Mouse (Mus musculus): ENCODE data around the gene Crxos. TPM values are rescaled to one million over a fixed set of nuclear protein-coding genes. Genes with fewer than 3 reads are reported as not detected.

Gene Crxos
- polyA plus RNA-seq, 1 experiment from 2014 or later, result not detected

DNA sequence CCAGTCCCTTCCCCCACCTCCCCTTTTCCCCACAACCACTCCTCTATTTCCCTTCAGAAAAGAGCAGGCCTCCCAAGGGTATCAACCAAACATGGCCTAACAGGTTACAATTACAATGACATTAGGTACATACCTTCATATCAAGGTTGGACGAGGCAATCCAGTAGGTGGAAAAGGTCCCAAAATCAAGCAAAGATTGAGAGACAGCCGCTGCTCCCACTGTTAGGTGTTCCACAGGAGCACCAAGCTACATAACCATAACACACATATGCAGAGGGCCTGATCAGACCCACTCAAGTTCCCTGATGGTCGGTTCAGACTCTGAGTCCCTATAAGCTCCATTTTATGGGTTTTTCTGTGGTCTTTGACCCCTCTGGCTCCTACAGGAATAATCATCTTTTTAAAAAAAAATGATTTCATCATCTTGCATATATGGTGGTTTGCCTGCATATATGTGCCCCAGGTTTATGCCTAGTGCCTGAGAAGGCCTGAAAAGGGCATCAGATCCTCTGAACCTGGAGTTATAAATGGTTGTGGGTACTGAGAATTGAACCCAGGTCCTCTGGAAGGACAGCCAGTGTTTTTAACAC, 33.8 kb downstream of the Crxos start:
- no peaks in the 10 kb centered on the region for H3K9me3 ChIP-seq (ENCODE audit: control insufficient read depth, low read length)
- no peak overlapping the region for H3K4me2 ChIP-seq (ENCODE audit: low read depth, low read length)
- peaks cover 10% of the 10 kb centered on the region for H3K4me1 ChIP-seq (replicated peaks; ENCODE audit: control insufficient read depth, insufficient read depth, low read length)
- no peak overlapping the region for H3K9ac ChIP-seq (ENCODE audit: low read length)
- H3K27ac ChIP-seq (ENCODE audit: low read length), result no peak overlapping the region
- peaks cover 22% of the 10 kb centered on the region for H3K36me3 ChIP-seq (ENCODE audit: control insufficient read depth, insufficient read depth, low read length)
- ATAC-seq (ENCODE audit: low read depth), result no peak
- no peaks in the 10 kb centered on the region for H3K27me3 ChIP-seq (ENCODE audit: control insufficient read depth, insufficient read depth, low read depth, low read length)
- no peak overlapping the region for H3K4me3 ChIP-seq (ENCODE audit: low read length)
- 74% methylated on average over 3 of the region's 3 CpGs for WGBS

DNA sequence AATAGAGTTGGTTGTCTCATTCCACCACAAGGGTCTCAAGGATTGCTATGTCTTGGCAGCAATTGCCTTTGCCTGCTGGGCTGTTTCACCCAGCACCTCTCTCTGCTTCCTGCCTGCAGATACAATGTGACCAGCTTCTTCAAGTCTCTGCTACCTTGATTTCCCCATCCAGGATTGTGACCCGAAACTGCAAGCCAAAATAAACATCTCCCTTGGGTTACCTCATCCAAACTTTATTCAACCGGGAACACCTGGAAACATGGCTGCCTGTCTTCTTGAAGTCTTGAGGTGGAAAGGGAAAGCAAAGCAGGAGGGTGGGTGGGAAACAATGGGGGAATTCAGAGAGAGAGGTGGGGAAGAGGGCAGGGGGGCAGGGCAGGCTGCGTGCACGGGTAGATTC, 34.6 kb downstream of the Crxos start:
- H3K27me3 ChIP-seq (ENCODE audit: control insufficient read depth, insufficient read depth, low read depth, low read length), result no peaks in the 10 kb centered on the region
- no peak for ATAC-seq (ENCODE audit: low read depth)
- H3K36me3 ChIP-seq (ENCODE audit: control insufficient read depth, insufficient read depth, low read length), result peaks cover 22% of the 10 kb centered on the region
- no peaks in the 10 kb centered on the region for H3K9me3 ChIP-seq (ENCODE audit: control insufficient read depth, low read length)
- no peak overlapping the region for H3K4me2 ChIP-seq (ENCODE audit: low read depth, low read length)
- no peak overlapping the region for H3K4me3 ChIP-seq (ENCODE audit: low read length)
- peaks cover 11% of the 10 kb centered on the region for H3K4me1 ChIP-seq (replicated peaks; ENCODE audit: control insufficient read depth, insufficient read depth, low read length)
- 78% methylated on average over 4 of the region's 4 CpGs for WGBS
- H3K9ac ChIP-seq (ENCODE audit: low read length), result no peak overlapping the region
- H3K27ac ChIP-seq (ENCODE audit: low read length), result no peak overlapping the region

- Histone ChIP-seq H3K27ac (ENCODE audit: low read length) (no peak overlapping the region), H3K4me1 (replicated peaks; ENCODE audit: control insufficient read depth, insufficient read depth, low read length) (peaks cover 16% of the 10 kb centered on the region), H3K4me3 (ENCODE audit: low read length) (no peak overlapping the region), H3K9ac (ENCODE audit: low read length) (no peak overlapping the region), H3K4me2 (ENCODE audit: low read depth, low read length) (no peak overlapping the region), H3K36me3 (ENCODE audit: control insufficient read depth, insufficient read depth, low read length) (peaks cover 22% of the 10 kb centered on the region), H3K9me3 (ENCODE audit: control insufficient read depth, low read length) (no peaks in the 10 kb centered on the region), H3K27me3 (ENCODE audit: control insufficient read depth, insufficient read depth, low read depth, low read length) (no peaks in the 10 kb centered on the region)
- ATAC-seq (ENCODE audit: low read depth), result no peak
Observed at GRCm38 (mm10) chr7:15918371-15918770, 36.0 kb downstream of the Crxos start.

GRCm38 (mm10) chr7:15919947-15920346, 37.5 kb downstream of the Crxos start:
- ATAC-seq (ENCODE audit: low read depth), result no peak
- Histone ChIP-seq H3K36me3 (ENCODE audit: control insufficient read depth, insufficient read depth, low read length) (peaks cover 22% of the 10 kb centered on the region), H3K27me3 (ENCODE audit: control insufficient read depth, insufficient read depth, low read depth, low read length) (no peaks in the 10 kb centered on the region), H3K9ac (ENCODE audit: low read length) (no peak overlapping the region), H3K27ac (ENCODE audit: low read length) (no peak overlapping the region), H3K9me3 (ENCODE audit: control insufficient read depth, low read length) (no peaks in the 10 kb centered on the region), H3K4me2 (ENCODE audit: low read depth, low read length) (no peak overlapping the region), H3K4me3 (ENCODE audit: low read length) (no peak overlapping the region), H3K4me1 (replicated peaks; ENCODE audit: control insufficient read depth, insufficient read depth, low read length) (peaks cover 16% of the 10 kb centered on the region)
- WGBS, result 93% methylated on average over 9 of the region's 9 CpGs

DNA sequence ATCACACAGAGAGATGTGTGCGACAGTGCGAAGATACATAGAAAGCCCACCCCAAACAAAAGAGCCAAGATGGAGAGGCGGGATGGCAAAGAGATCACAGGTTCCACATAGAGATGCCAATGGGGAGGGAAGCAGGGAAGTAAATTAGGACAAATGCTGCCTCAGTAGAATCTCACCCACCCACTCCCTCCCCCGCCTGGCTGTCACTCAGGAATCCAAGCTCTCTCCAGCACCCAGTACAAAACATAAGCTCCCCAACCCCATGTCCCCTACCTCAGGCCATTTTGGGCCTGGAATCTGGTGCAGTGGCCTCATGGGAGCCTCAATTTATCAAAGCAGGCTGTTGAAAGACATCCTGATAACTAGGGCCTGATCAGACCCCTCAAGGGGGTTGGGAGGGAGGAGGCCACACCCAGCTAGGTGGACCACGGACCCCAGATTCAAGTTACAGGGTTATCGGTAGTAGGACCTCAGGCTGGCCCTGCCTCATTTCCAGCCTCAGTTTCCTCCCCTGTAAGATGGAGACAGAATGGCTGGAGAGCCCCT, 38.3 kb downstream of the Crxos start:
- H3K27me3 ChIP-seq (ENCODE audit: control insufficient read depth, insufficient read depth, low read depth, low read length), result no peaks in the 10 kb centered on the region
- H3K36me3 ChIP-seq (ENCODE audit: control insufficient read depth, insufficient read depth, low read length), result peaks cover 22% of the 10 kb centered on the region
- peak overlapping the region; percentile 84 for H3K4me3 ChIP-seq (ENCODE audit: low read length)
- peak overlapping the region; percentile 86 for H3K9ac ChIP-seq (ENCODE audit: low read length)
- H3K27ac ChIP-seq (ENCODE audit: low read length), result no peak overlapping the region
- H3K4me1 ChIP-seq (replicated peaks; ENCODE audit: control insufficient read depth, insufficient read depth, low read length), result peaks cover 16% of the 10 kb centered on the region
- no peak for ATAC-seq (ENCODE audit: low read depth)
- H3K4me2 ChIP-seq (ENCODE audit: low read depth, low read length), result peak overlapping the region; percentile 84
- 81% methylated on average over 6 of the region's 6 CpGs for WGBS
- H3K9me3 ChIP-seq (ENCODE audit: control insufficient read depth, low read length), result no peaks in the 10 kb centered on the region

DNA sequence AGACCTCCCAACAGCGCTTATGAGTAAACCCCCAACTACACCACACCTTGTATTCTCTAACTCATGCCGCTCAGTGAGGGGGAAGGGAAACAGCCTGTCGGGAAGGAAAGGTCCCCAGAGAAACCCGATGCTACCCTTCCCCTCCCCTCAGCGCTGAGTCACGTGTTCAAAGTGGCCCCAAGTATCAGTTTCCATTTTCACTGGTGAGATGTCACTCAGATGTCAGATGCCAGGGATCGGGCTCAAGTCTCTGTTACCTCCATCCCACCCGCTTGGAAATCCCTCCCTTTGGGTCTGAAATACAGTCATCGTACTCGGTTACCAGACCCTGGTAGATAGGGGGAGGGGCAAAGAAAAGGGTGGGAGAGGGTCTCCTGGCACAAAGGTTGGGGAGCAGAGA, 39.4 kb downstream of the Crxos start:
- H3K4me2 ChIP-seq (ENCODE audit: low read depth, low read length), result peak overlapping the region; percentile 84
- peak; percentile 49 for ATAC-seq (ENCODE audit: low read depth)
- WGBS, result under 1% methylated on average over 10 of the region's 10 CpGs

GRCm38 (mm10) chr7:15922220-15922773, 39.9 kb downstream of the Crxos start, which contains the start of gene Selenow:
Gene Selenow (minus strand): TSS chr7:15922402.
- ATAC-seq (ENCODE audit: low read depth), result peak; percentile 98
- H3K9ac ChIP-seq (ENCODE audit: low read length), result peak within 1 kb of the TSS; percentile 86
- peaks cover 17% of the 10 kb centered on the region for H3K36me3 ChIP-seq (ENCODE audit: control insufficient read depth, insufficient read depth, low read length)
- H3K27ac ChIP-seq (ENCODE audit: low read length), result peak within 1 kb of the TSS; percentile 81
- peak within 1 kb of the TSS; percentile 84 for H3K4me2 ChIP-seq (ENCODE audit: low read depth, low read length)
- under 1% methylated on average over 33 of the region's 33 CpGs for WGBS
- H3K4me3 ChIP-seq (ENCODE audit: low read length), result peak within 1 kb of the TSS; percentile 84
- H3K27me3 ChIP-seq (ENCODE audit: control insufficient read depth, insufficient read depth, low read depth, low read length), result no peaks in the 10 kb centered on the region
- peaks cover 16% of the 10 kb centered on the region for H3K4me1 ChIP-seq (replicated peaks; ENCODE audit: control insufficient read depth, insufficient read depth, low read length)
- no peaks in the 10 kb centered on the region for H3K9me3 ChIP-seq (ENCODE audit: control insufficient read depth, low read length)

More for the DNA sequence above, 39.4 kb downstream of the Crxos start:
- no peaks in the 10 kb centered on the region for H3K9me3 ChIP-seq (ENCODE audit: control insufficient read depth, low read length)
- peak overlapping the region; percentile 86 for H3K9ac ChIP-seq (ENCODE audit: low read length)
- H3K4me3 ChIP-seq (ENCODE audit: low read length), result peak overlapping the region; percentile 84
- H3K27ac ChIP-seq (ENCODE audit: low read length), result peak overlapping the region; percentile 81
- no peaks in the 10 kb centered on the region for H3K27me3 ChIP-seq (ENCODE audit: control insufficient read depth, insufficient read depth, low read depth, low read length)
- peaks cover 22% of the 10 kb centered on the region for H3K36me3 ChIP-seq (ENCODE audit: control insufficient read depth, insufficient read depth, low read length)
- peaks cover 16% of the 10 kb centered on the region for H3K4me1 ChIP-seq (replicated peaks; ENCODE audit: control insufficient read depth, insufficient read depth, low read length)

DNA sequence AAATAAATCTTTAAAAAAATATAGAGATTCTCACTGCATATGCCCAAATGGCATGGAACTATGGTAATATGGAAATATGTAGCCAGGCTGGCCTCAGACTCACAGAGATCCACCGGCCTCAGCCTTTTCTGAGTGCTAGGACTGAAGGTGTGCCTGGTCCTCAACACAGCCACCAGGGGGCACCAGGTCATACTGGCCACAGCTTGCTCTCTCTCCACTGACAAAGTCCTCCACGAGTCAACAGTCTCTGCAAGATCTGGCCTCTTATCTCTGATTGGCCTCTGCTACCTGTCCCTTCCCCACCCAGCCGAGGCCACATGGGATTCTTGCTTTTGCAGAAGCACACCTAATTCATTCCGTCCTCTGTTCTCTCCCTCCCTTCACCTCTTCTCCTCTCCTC, 47.5 kb downstream of the Crxos start:
- no peak overlapping the region for H3K27ac ChIP-seq (ENCODE audit: low read length)
- no peaks in the 10 kb centered on the region for H3K27me3 ChIP-seq (ENCODE audit: control insufficient read depth, insufficient read depth, low read depth, low read length)
- 28% methylated on average over 4 of the region's 4 CpGs for WGBS
- no peaks in the 10 kb centered on the region for H3K36me3 ChIP-seq (ENCODE audit: control insufficient read depth, insufficient read depth, low read length)
- H3K4me1 ChIP-seq (replicated peaks; ENCODE audit: control insufficient read depth, insufficient read depth, low read length), result no peaks in the 10 kb centered on the region; the same call in 1 of the 2 replicates
- H3K9ac ChIP-seq (ENCODE audit: low read length), result no peak overlapping the region
- H3K4me3 ChIP-seq (ENCODE audit: low read length), result no peak overlapping the region
- peak; percentile 60 for ATAC-seq (ENCODE audit: low read depth)
- H3K4me2 ChIP-seq (ENCODE audit: low read depth, low read length), result no peak overlapping the region
- no peaks in the 10 kb centered on the region for H3K9me3 ChIP-seq (ENCODE audit: control insufficient read depth, low read length)

GRCm38 (mm10) chr7:15930543-15930942, 48.1 kb downstream of the Crxos start:
- Histone ChIP-seq H3K9me3 (ENCODE audit: control insufficient read depth, low read length) (no peaks in the 10 kb centered on the region), H3K4me2 (ENCODE audit: low read depth, low read length) (no peak overlapping the region), H3K36me3 (ENCODE audit: control insufficient read depth, insufficient read depth, low read length) (no peaks in the 10 kb centered on the region), H3K4me3 (ENCODE audit: low read length) (no peak overlapping the region), H3K9ac (ENCODE audit: low read length) (no peak overlapping the region), H3K27me3 (ENCODE audit: control insufficient read depth, insufficient read depth, low read depth, low read length) (no peaks in the 10 kb centered on the region), H3K27ac (ENCODE audit: low read length) (no peak overlapping the region), H3K4me1 (replicated peaks; ENCODE audit: control insufficient read depth, insufficient read depth, low read length) (no peaks in the 10 kb centered on the region; the same call in 1 of the 2 replicates)
- no peak for ATAC-seq (ENCODE audit: low read depth)
- 61% methylated on average over 2 of the region's 2 CpGs for WGBS

Measured in lung, embryonic 16.5 days (tissue).